Mouse (Mus musculus) midbrain, embryonic 12.5 days (tissue): ENCODE results near the gene 1700019D03Rik. TPM values are rescaled to one million over a fixed set of nuclear protein-coding genes. Genes with fewer than 3 reads are reported as not detected.

Source experiments
- ATAC-seq: fragments of 200-750 bp; cut with Nextera tagmentation; 2 replicates; pipeline ENCODE4 v1.8.0; 2017; ENCODE audit warnings: low read depth, moderate TSS enrichment, moderate library complexity; ENCODE audit not compliant: low FRiP score
- H3K27ac ChIP-seq: fragments of 300-500 bp; sonication (generic); replicated peaks from 2 replicates; pipeline ENCODE4 v1.5.1; 2016; ENCODE audit warnings: mild to moderate bottlenecking
- H3K27me3 ChIP-seq: fragments of 300-500 bp; sonication (generic); 2 replicates; pipeline ENCODE4 v1.6.1; 2016; ENCODE audit warnings: mild to moderate bottlenecking
- H3K36me3 ChIP-seq: fragments of 300-500 bp; sonication (generic); 2 replicates; pipeline ENCODE4 v1.6.1; 2016
- H3K4me1 ChIP-seq: fragments of 300-500 bp; sonication (generic); 2 replicates; pipeline ENCODE4 v1.6.1; 2016
- H3K4me2 ChIP-seq: fragments of 300-500 bp; sonication (generic); replicated peaks from 2 replicates; pipeline ENCODE4 v1.6.1; 2016; ENCODE audit warnings: mild to moderate bottlenecking, moderate library complexity
- H3K4me3 ChIP-seq: fragments of 300-500 bp; sonication (generic); 2 replicates; pipeline ENCODE4 v1.5.1; 2016; ENCODE audit warnings: mild to moderate bottlenecking
- H3K9ac ChIP-seq: fragments of 300-500 bp; sonication (generic); replicated peaks from 2 replicates; pipeline ENCODE4 v1.6.1; 2016; ENCODE audit warnings: mild to moderate bottlenecking, moderate library complexity
- H3K9me3 ChIP-seq: fragments of 300-500 bp; sonication (generic); 2 replicates; pipeline ENCODE4 v1.6.1; 2016; ENCODE audit warnings: mild to moderate bottlenecking
- WGBS: fragments of 180-500 bp; shearing (Covaris S2); methylation state at CpG from one replicate; pipeline ENCODE4 v1.1.7; 2016; 5-methylcytosine and 5-hydroxymethylcytosine counted together
- polyA plus RNA-seq: library from polyadenylated mRNA; unstranded; fragments of >200 nt; fragmentation: Nextera tagmentation; extraction: Ambion mirVana; gene quantifications from 2 replicates; pipeline ENCODE4 v1.2.1, GENCODE M21; 2016

The 1700019D03Rik gene
- polyA plus RNA-seq = 3.1 and 3.6 TPM in 2 replicates

DNA sequence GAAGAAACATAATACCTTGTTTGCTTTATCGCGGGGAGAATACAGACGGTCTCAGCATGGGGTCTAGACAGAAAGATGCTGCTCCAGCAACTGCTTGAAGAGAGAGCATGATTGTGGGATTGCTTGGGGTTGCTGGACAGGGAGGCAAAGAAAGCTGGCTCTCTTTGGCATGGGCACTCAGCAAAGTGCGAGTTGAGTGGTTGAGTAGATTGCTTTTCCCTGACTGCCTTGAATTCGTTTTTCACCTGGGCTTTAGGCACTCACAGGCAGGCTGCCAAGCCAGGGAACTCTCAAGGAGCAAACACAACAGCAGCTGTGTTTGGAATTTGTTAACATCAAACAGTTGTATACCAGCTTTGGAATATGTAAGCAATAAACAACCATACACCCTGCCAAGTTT lies at the start of gene 1700019D03Rik:
1700019D03Rik (minus strand) TSS at position 101 of the 400 bp plus-strand sequence.
- no peak within 1 kb of the TSS for H3K27ac ChIP-seq
- no peaks in the 10 kb centered on the region for H3K36me3 ChIP-seq
- ATAC-seq = no peak
- H3K9me3 ChIP-seq = no peaks in the 10 kb centered on the region
- H3K27me3 ChIP-seq = no peaks in the 10 kb centered on the region
- H3K4me1 ChIP-seq = no peaks in the 10 kb centered on the region
- H3K4me2 ChIP-seq = no peak within 1 kb of the TSS
- H3K9ac ChIP-seq = no peak within 1 kb of the TSS
- WGBS = 64% methylated on average over 5 of the region's 5 CpGs
- H3K4me3 ChIP-seq = no peak within 1 kb of the TSS

DNA sequence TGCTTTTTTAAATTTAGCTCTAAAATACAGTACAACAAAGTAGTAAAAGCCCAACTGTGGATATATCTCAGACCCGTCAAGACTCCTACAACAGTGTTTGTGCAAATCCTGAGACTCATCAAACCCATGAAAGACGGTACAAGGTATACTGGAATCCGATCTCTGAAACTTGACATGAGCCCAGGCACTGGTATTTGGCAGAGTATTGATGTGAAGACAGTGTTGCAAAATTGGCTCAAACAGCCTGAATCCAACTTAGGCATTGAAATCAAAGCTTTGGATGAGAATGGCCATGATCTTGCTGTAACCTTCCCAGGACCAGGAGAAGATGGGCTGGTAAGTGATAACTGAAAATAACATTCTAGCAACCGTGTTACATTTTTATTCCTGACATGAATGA lies 43.9 kb upstream of the 1700019D03Rik start:
- H3K9ac ChIP-seq = no peak overlapping the region
- no peak for ATAC-seq
- no peaks in the 10 kb centered on the region for H3K9me3 ChIP-seq
- no peak overlapping the region for H3K4me3 ChIP-seq
- 93% methylated on average over 4 of the region's 4 CpGs for WGBS
- H3K4me1 ChIP-seq = peaks cover 5% of the 10 kb centered on the region; the same call in 1 of the 2 replicates
- H3K4me2 ChIP-seq = no peak overlapping the region
- no peaks in the 10 kb centered on the region for H3K27me3 ChIP-seq
- H3K27ac ChIP-seq = no peak overlapping the region
- no peaks in the 10 kb centered on the region for H3K36me3 ChIP-seq

DNA sequence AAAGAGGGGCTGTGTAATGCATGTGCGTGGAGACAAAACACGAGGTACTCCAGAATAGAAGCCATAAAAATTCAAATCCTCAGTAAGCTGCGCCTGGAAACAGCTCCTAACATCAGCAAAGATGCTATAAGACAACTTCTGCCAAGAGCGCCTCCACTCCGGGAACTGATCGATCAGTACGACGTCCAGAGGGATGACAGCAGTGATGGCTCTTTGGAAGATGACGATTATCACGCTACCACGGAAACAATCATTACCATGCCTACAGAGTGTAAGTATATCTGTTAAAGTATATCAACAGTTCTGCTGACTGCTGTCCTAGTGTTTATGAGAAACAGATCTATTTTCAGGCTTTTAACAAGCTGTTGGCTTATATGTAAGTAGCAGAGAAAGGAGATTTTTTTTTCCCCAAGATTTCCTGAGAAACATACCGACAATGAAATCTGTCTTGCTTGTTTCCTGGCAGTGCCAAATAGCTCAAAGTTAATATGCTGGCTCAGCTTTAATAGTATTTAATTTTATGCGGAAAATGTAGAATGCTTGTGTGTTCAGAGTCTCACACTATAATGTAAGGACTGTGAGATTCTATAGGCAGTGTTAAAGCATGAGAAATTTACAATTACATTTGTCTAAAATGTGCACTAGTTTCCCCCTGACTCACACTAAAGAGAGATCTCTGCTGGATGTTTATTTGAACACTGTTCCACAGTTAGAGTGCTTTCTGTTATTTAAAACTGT lies 42.1 kb upstream of the 1700019D03Rik start:
- no peak overlapping the region for H3K27ac ChIP-seq
- no peak overlapping the region for H3K9ac ChIP-seq
- H3K4me1 ChIP-seq = peaks cover 5% of the 10 kb centered on the region; the same call in 1 of the 2 replicates
- ATAC-seq = no peak
- no peaks in the 10 kb centered on the region for H3K36me3 ChIP-seq
- no peaks in the 10 kb centered on the region for H3K9me3 ChIP-seq
- no peak overlapping the region for H3K4me3 ChIP-seq
- WGBS = 71% methylated on average over 13 of the region's 13 CpGs
- no peaks in the 10 kb centered on the region for H3K27me3 ChIP-seq
- H3K4me2 ChIP-seq = no peak overlapping the region

DNA sequence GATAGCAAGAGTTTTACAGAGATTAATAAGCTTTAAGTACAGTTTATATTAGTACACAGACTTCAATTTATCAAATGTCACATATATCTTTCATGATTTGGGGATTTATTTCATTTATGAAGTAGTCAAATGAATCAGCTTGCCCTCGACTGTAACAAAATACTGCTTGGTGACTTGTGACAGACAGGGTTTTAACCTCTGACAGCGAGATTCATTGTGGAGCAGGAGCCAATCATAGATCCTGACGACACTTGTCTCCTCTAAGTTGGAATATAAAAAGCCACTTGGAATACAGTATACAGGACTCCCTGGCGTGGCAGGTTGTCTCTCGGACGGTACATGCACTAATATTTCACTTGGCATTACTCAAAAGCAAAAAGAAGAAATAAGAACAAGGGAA lies 41.4 kb upstream of the 1700019D03Rik start, which contains the start of gene Mstn:
Mstn (plus strand) TSS at position 301 of the 400 bp plus-strand sequence.
- Histone ChIP-seq H3K9ac (no peak within 1 kb of the TSS), H3K4me1 (peaks cover 5% of the 10 kb centered on the region; the same call in 1 of the 2 replicates), H3K27me3 (no peaks in the 10 kb centered on the region), H3K4me3 (no peak within 1 kb of the TSS), H3K27ac (no peak within 1 kb of the TSS), H3K4me2 (no peak within 1 kb of the TSS), H3K36me3 (no peaks in the 10 kb centered on the region), H3K9me3 (no peaks in the 10 kb centered on the region)
- 66% methylated on average over 6 of the region's 6 CpGs for WGBS
- no peak for ATAC-seq

DNA sequence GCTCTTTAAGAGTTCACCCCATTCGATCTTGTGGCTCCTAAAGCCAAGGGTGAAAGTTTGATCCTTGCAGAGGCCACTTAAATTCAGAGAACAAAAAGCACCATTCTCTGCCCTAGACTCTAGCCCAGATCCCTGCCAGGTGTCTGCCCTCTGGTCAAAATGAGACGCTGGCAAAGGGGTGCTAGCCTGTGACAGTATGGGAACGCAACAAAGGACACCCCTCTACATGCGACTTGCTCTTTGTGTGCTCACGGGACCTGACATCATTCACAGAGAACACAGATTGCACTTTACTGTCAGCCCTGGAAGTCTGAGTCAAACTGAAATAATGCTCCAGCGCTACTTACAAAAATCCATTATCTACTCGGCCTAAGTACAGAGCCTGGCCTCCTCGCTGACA lies 40.5 kb upstream of the 1700019D03Rik start:
- H3K27ac ChIP-seq = no peak overlapping the region
- no peak overlapping the region for H3K4me2 ChIP-seq
- H3K9ac ChIP-seq = no peak overlapping the region
- ATAC-seq = peak; percentile 66
- no peaks in the 10 kb centered on the region for H3K36me3 ChIP-seq
- no peaks in the 10 kb centered on the region for H3K27me3 ChIP-seq
- H3K9me3 ChIP-seq = no peaks in the 10 kb centered on the region
- no peak overlapping the region for H3K4me3 ChIP-seq
- 29% methylated on average over 8 of the region's 8 CpGs for WGBS
- H3K4me1 ChIP-seq = peaks cover 5% of the 10 kb centered on the region; the same call in 1 of the 2 replicates

DNA sequence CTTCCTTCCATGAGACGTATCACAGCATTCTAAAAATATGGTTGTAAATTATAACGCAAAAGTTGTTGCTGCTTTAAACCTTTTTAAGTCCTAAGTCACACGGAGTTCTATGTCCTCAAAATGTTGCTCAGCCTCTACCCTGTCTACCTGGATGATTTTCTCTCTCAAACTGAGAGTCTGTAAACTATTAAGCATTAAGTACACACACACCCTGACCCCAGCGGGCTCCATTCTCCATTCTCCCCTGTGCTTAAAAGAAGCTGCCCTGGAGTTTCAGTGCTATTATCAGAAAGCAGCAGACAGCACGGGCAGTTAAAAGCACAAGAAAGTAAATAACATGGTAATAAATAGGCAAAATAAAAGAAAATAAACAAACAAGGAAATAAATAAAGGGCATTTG lies 39.1 kb upstream of the 1700019D03Rik start:
- H3K9ac ChIP-seq = no peak overlapping the region
- H3K4me1 ChIP-seq = peaks cover 5% of the 10 kb centered on the region; the same call in 1 of the 2 replicates
- no peaks in the 10 kb centered on the region for H3K9me3 ChIP-seq
- H3K27ac ChIP-seq = no peak overlapping the region
- 77% methylated on average over 5 of the region's 5 CpGs for WGBS
- no peak for ATAC-seq
- H3K4me3 ChIP-seq = no peak overlapping the region
- no peak overlapping the region for H3K4me2 ChIP-seq
- H3K36me3 ChIP-seq = no peaks in the 10 kb centered on the region
- H3K27me3 ChIP-seq = no peaks in the 10 kb centered on the region

DNA sequence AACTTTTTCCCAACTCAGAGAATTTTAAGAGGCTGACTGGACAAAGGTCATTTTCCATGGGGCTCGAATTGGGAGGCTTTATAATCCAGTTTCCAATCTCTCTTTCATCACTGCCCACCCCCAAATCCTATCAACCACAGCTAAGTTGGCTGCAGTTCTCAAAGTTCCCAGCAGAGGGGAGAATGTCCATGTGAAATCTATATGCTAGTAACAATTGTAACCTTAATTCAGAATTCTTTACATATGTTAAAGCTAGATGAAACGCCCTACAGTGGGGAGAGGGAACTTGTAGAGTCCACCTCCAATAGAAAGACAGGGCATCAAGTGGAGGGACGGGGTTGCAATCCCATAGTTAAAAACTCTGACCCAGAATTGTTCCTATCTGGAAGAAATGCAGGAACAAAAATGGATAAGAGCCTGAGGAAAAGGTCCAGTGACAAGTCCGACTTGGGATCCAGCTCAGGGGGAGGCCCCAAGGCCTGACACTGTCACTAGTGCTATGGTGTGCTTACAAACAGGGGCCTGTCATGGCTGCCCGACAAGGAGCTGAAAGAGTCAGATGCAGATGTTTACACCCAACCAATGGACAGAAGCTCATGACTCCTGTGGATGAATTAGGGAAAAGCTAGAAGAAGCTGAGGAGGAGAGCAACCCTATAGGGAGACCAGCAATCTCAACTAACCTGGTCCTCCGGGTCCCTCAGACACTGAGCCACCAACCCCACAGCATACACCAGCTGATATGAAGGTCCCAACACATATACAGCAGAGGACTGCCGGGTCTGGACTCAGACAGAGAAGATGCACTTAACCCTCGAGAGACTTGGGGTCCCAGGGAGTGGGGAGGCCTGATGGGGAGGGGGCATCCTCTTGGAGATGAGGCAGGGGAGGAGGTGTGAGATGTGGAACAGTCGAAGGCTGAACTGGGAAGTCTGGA lies 33.4 kb upstream of the 1700019D03Rik start:
- H3K9me3 ChIP-seq = no peaks in the 10 kb centered on the region
- peak; percentile 76 for ATAC-seq
- H3K27ac ChIP-seq = no peak overlapping the region
- H3K36me3 ChIP-seq = no peaks in the 10 kb centered on the region
- no peak overlapping the region for H3K4me2 ChIP-seq
- H3K9ac ChIP-seq = no peak overlapping the region
- H3K4me3 ChIP-seq = no peak overlapping the region
- WGBS = 53% methylated on average over 9 of the region's 9 CpGs
- H3K4me1 ChIP-seq = no peaks in the 10 kb centered on the region
- H3K27me3 ChIP-seq = no peaks in the 10 kb centered on the region

DNA sequence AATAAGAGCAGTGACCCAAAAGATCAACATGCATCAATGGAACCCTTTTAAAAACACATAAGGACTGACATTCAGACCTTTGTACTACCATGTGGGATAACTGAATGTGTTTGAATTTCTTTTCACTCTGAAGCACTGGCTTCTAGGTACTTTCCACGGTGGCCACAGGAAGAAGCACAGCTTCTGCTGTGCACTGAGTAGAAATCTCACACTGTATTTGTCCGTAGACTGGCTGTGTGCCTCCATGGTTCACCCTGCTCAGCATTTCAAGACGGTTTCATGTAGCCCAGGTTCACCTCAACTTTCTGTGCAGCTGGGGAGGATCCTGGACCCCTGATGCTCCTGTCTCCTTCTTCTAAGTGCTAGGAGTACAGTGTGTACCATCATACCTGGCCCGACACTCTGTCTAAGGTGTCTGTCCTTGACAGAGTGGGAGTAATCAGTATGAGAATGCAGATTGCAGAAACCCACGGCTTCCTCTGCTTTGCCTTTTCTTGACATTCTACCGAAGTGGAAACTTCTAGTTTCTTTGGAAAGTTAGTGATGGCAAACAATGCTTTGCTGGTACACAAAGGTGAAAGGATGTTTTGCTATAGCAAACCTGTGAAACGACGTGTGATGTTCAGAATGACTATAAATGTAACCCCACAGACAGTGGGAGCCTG lies 29.9 kb upstream of the 1700019D03Rik start:
- Histone ChIP-seq H3K9me3 (no peaks in the 10 kb centered on the region), H3K4me3 (no peak overlapping the region), H3K27ac (no peak overlapping the region), H3K4me1 (no peaks in the 10 kb centered on the region), H3K36me3 (no peaks in the 10 kb centered on the region), H3K4me2 (no peak overlapping the region), H3K27me3 (no peaks in the 10 kb centered on the region), H3K9ac (no peak overlapping the region)
- no peak for ATAC-seq
- WGBS = 82% methylated on average over 8 of the region's 8 CpGs

DNA sequence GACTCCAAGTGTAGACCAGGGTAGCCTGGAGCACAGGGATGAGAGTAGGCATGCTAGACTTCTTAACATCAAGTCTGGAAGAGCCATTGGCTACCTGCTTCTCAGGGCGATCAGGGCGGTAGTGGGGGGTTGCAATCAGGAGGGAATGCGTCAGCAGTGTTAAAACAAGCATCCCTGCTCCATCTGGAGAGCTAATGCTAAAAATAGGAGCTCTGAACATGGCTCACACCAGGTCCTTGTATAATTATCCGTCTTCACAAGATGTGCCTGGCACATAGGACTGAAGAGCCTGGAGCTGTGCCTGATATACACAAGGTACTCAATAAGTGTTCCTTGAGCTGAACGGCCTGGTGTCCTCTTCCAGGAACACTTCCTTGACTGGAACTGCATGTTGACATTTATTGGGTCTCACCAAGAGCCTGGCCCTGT lies 17.5 kb upstream of the 1700019D03Rik start:
- no peak overlapping the region for H3K4me3 ChIP-seq
- no peaks in the 10 kb centered on the region for H3K36me3 ChIP-seq
- no peak overlapping the region for H3K27ac ChIP-seq
- 87% methylated on average over 5 of the region's 5 CpGs for WGBS
- no peak overlapping the region for H3K9ac ChIP-seq
- H3K4me2 ChIP-seq = no peak overlapping the region
- no peak for ATAC-seq
- no peaks in the 10 kb centered on the region for H3K27me3 ChIP-seq
- H3K4me1 ChIP-seq = no peaks in the 10 kb centered on the region
- H3K9me3 ChIP-seq = no peaks in the 10 kb centered on the region

DNA sequence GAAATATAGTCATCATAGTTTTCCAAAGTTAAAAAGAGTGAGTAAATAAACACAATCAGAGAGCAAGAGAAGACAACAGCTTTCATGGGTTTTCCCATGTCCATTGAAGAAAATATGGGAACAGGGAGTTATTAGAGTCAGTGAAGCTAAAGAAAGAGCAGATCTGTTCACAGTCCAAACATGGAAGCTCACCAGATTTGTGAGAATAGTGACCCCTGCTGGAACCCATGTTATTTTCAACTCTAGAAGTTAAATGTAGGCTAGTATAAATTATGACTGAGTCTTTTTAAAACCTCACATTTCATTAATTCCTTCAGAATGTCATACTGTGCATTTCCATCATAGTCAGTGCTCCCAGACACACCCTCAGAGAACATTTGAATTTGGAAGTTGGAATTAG lies 12.6 kb upstream of the 1700019D03Rik start:
- Histone ChIP-seq H3K9me3 (no peaks in the 10 kb centered on the region), H3K9ac (no peak overlapping the region), H3K27me3 (no peaks in the 10 kb centered on the region), H3K27ac (no peak overlapping the region), H3K36me3 (no peaks in the 10 kb centered on the region), H3K4me3 (no peak overlapping the region), H3K4me2 (no peak overlapping the region), H3K4me1 (no peaks in the 10 kb centered on the region)
- ATAC-seq = no peak

DNA sequence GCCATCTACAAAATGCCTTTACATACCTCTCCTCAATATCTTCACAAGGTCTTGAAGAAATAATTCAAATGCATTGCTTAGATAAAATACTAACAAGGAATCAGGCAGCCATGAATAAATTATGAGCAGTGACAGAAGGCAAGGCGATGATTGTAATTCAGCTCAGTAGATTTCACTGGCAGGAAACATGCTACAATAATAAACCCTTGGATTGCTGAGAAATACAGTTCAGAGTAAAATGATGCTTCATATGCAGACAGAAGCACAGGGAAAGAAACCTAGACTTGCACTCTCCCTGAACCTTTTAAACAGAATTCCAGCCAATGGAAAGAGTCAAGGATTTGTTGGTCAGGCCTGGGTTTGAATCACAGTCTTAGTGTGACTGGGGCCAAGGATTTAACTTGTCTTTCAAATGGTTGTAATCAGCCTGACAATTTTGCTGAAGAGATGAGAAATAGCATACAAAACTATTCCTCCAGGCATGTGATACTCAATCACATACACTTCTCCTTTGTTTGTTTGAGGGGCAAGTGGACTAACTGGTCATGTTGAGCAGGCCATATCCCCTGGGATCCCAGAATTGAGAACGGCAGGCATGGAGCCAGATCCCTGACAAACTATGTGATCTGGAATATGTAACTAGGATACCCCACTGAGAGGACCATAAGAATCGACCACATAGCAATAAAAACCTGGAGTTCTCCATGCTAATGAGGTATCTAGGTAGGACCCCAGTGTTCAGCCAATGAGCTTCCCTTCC lies 1.1 kb downstream of the 1700019D03Rik start:
- no peak overlapping the region for H3K27ac ChIP-seq
- 69% methylated on average over 3 of the region's 3 CpGs for WGBS
- no peaks in the 10 kb centered on the region for H3K36me3 ChIP-seq
- no peak overlapping the region for H3K9ac ChIP-seq
- H3K4me1 ChIP-seq = no peaks in the 10 kb centered on the region
- no peak for ATAC-seq
- H3K27me3 ChIP-seq = no peaks in the 10 kb centered on the region
- no peak overlapping the region for H3K4me3 ChIP-seq
- no peak overlapping the region for H3K4me2 ChIP-seq
- H3K9me3 ChIP-seq = no peaks in the 10 kb centered on the region
